Mouse (Mus musculus) thymus, postnatal 25 days (tissue): Measurements from ENCODE around the gene Slc6a9.

Experiments used
- DNase-seq: peaks from one replicate; pipeline ENCODE4 v3.0.0; 2022

Slc6a9 gene

DNA sequence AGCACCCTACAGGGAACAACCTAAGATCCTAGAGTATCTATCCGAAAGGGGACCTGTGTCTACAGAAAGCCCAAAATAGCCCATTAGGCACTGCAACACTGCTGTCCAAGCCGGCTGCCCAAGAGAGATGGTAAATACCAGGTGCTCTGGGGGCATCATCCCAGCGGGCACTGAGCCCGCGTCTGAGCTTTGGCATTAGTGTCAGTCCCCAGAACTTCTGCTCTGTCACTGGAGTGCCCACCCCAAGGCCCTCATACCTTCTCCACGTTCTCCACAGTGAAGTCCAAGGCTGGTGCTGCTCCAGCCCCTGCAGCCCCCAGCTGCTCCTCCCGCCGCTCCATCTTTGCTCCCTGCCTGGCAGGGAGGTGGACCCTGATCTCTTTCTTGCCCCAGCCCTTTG lies 79.7 kb downstream of the Slc6a9 start:
- DNase-seq, result no peak

DNA sequence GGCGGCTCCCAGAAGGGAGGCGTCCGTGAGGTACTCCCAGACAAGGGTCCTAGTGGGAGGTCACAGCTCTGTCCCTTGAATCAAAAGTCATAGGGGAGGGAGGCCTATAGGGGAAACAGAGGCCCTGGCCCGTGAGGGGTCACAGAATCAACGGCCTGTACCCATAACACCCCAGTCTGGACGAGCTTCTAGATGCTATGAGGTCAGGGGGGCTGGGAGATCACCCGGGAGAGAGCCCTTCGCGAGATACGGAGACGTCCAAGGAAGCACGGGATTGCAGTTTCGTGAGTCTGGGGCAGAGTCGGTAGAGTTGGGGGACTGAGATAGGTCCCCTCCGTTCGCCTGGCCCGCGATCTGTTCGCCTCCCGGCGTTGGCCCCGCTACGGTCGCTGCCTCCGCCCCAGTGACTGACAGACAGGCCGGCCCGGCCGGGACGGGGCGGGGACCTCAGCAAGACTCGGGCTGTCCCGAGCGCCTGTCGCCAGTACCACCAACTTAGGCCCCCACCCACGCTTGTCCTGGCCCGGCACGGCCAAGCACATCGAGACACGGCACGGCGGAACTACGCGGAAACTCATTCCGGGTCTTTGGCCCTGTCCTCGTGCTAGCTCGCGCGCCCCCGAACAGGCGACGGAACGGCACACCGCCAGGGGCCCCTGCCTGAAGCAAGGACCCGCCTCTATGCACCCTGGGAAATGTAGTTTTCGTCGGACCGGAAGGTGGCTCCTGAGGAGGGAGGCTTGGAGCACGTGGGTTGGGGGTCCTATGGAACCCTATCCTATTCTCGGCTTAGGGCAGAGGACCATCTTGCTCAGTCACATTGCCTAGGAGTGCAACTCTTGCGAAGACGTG lies 80.5 kb downstream of the Slc6a9 start, which contains the start of gene Ipo13:
TSS of gene Ipo13 (minus strand) at position 409 of the 852 bp plus-strand sequence.
- DNase-seq, result peak; percentile 94

DNA sequence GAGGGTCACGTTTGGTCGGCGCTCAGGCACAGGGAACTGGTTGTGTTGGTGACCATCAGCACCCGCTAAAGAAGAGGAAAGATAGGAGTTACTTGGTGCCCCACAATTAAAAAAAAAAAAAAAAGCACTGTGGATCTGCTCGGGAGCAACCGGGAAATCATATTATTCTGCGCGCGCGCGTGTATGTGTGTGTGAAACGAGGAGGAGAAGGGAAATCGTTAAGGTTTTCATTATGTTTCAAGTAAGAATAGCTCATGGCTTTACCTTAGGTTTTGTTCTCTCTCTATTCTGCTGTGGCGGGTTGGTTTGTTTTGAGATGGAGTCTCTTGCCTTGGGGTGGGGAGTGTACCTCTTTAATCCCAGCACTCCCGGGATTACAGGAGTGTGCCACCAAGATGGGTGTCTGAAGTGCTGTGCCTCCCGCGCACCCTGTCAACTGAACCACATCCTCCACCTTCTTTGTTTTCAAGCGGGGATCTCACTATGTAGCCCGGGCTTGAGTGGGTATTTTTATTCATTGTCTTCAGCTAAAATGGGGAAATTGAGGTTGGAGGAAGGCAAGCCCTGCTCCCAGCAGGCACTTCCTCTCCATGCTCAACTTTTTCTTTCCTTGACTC lies 81.3 kb downstream of the Slc6a9 start:
- peak; percentile 33 for DNase-seq

DNA sequence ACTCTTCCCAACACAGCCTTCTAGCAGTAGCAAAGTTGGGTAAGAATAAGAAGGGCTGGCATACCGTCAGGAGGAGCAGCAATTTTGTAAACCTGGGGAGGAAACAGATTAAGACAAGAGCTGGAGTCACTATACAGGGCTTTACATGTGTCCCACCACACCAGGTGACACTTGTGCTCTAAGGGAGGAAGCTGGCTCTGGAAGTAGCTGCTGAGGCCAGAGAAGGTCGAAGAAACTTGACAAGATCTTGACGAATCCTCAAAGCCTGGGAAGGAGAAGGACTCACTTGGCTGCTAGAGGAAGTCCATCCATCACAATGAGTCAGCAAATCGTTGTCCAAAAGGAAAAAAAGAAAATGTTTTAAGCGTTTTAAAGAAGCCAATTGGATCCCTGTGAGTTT lies 82.1 kb downstream of the Slc6a9 start:
- DNase-seq, result no peak

- no peak for DNase-seq
These were observed 83.1 kb downstream of the Slc6a9 start for GRCm38 (mm10) chr4:117917402-117917801.

DNA sequence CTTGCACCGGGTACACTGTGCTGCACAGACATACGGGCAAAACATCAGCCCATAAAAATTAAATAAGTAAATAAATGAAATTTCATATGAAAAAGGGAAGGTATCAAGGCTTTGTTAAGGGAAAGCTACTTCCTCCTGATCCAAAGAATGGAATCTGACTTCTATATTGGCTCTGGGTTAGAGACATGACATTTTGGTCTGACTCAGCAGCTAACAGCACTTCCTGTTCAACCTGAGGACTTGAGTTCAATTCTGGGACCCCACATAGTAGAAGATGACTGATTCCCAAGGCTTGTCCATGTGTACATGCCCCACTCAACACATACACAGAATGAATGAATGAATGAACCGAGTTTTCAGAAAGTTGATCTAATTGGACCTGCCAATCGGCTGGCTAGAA lies 83.5 kb downstream of the Slc6a9 start:
- no peak for DNase-seq

GRCm38 (mm10) chr4:117918261-117918660 lies 84.0 kb downstream of the Slc6a9 start:
- DNase-seq, result no peak

- no peak for DNase-seq
These were observed 84.5 kb downstream of the Slc6a9 start for GRCm38 (mm10) chr4:117918762-117919161.

- no peak for DNase-seq
These were observed 87.1 kb downstream of the Slc6a9 start for GRCm38 (mm10) chr4:117921358-117921757.

GRCm38 (mm10) chr4:117923450-117923849 lies 89.1 kb downstream of the Slc6a9 start:
- DNase-seq, result no peak
